Mouse (Mus musculus) large intestine, adult 2 months (tissue): Measurements from ENCODE around the gene Smg9. TPM values are rescaled to one million over a fixed set of nuclear protein-coding genes. Genes with fewer than 3 reads are reported as not detected.

Experiments
- DNase-seq: peaks from one replicate; pipeline ENCODE4 v3.0.0-alpha.2; 2012; ENCODE audit warnings: low read depth, low spot score
- WGBS: fragments of 180-500 bp; shearing (Covaris S2); methylation state at CpG from one replicate; pipeline ENCODE4 v1.1.7; 2018; 5-methylcytosine and 5-hydroxymethylcytosine counted together
- polyA plus RNA-seq: library from polyadenylated mRNA; depleted of rRNA; stranded (reverse); fragments of >200 nt; gene quantifications from 2 replicates; pipeline ENCODE4 v1.2.3, GENCODE M21; 2012; rRNA removed

Gene Smg9
- polyA plus RNA-seq, 1 experiment = 40.0 TPM

GRCm38 (mm10) chr7:24467886-24468285, 68.5 kb downstream of the Smg9 start:
- WGBS = 81% methylated on average over 5 of the region's 5 CpGs
- DNase-seq = no peak

- DNase-seq = no peak
- 89% methylated on average over 3 of the region's 3 CpGs for WGBS
Observed at GRCm38 (mm10) chr7:24469126-24469525, 69.7 kb downstream of the Smg9 start.

GRCm38 (mm10) chr7:24470356-24470755, 70.9 kb downstream of the Smg9 start:
- WGBS = 79% methylated on average over 7 of the region's 7 CpGs
- no peak for DNase-seq

Other genes starting within 250 kb of the Smg9 start
- 0.33 TPM in 1 of 2 replicates, not detected in the other for gene Zfp114, start 224.6 kb upstream of the Smg9 start, polyA plus RNA-seq
- 1.2 and 2.1 TPM in 2 replicates for gene Zfp111, start 188.2 kb upstream of the Smg9 start, polyA plus RNA-seq
- gene Zfp109, start 162.1 kb upstream of the Smg9 start, polyA plus RNA-seq = 0.78 and 1.2 TPM in 2 replicates
- 0.27 and 0.71 TPM in 2 replicates for gene Zfp108, start 144.8 kb upstream of the Smg9 start, polyA plus RNA-seq
- gene Zfp93, start 129.2 kb upstream of the Smg9 start, polyA plus RNA-seq = 1.0 and 1.3 TPM in 2 replicates
- gene Zfp61, start 98.4 kb upstream of the Smg9 start, polyA plus RNA-seq = 3.8 and 4.1 TPM in 2 replicates
- gene Zfp94, start 83.0 kb upstream of the Smg9 start, polyA plus RNA-seq = 2.1 and 3.1 TPM in 2 replicates
- gene Tescl, start 65.7 kb upstream of the Smg9 start, polyA plus RNA-seq = 0.16 TPM in 1 of 2 replicates, not detected in the other
- gene Lypd5, start 50.4 kb upstream of the Smg9 start, polyA plus RNA-seq = 0.04 TPM in 1 of 2 replicates, not detected in the other
- 76.3 and 90.9 TPM in 2 replicates for gene Kcnn4, start 29.4 kb upstream of the Smg9 start, polyA plus RNA-seq
- 0.84 TPM in 1 of 2 replicates, not detected in the other for gene Irgc1, start 52.7 kb downstream of the Smg9 start, polyA plus RNA-seq
- 10.6 and 11.6 TPM in 2 replicates for gene Plaur, start 62.9 kb downstream of the Smg9 start, polyA plus RNA-seq
- 2.0 and 2.7 TPM in 2 replicates for gene Cadm4, start 82.4 kb downstream of the Smg9 start, polyA plus RNA-seq
- gene Zfp428, start 107.4 kb downstream of the Smg9 start, polyA plus RNA-seq = 6.7 and 7.4 TPM in 2 replicates
- gene AC161166.1, start 112.8 kb downstream of the Smg9 start, polyA plus RNA-seq = not detected in 2 replicates
- gene Irgq, start 131.1 kb downstream of the Smg9 start, polyA plus RNA-seq = 7.6 and 10.8 TPM in 2 replicates
- gene Pinlyp, start 146.5 kb downstream of the Smg9 start, polyA plus RNA-seq = 0.23 TPM in 1 of 2 replicates, not detected in the other
- gene Xrcc1, start 146.7 kb downstream of the Smg9 start, polyA plus RNA-seq = 27.8 and 36.0 TPM in 2 replicates
- gene Ethe1, start 187.9 kb downstream of the Smg9 start, polyA plus RNA-seq = 56.6 and 77.6 TPM in 2 replicates
- 0.16 and 0.29 TPM in 2 replicates for gene Zfp575, start 188.0 kb downstream of the Smg9 start, polyA plus RNA-seq
- gene Phldb3, start 211.1 kb downstream of the Smg9 start, polyA plus RNA-seq = 4.1 and 4.8 TPM in 2 replicates
- 0.14 and 0.25 TPM in 2 replicates for gene Lypd3, start 236.9 kb downstream of the Smg9 start, polyA plus RNA-seq